Mouse (Mus musculus) erythroblast, embryonic 14.5 days (primary cell): Measurements from ENCODE around the gene Cdh23.

Source experiments
- GATA1 ChIP-seq: IDR thresholded peaks from 2 replicates; pipeline ENCODE4 v1.6.1; 2012; ENCODE audit warnings: low read length, inconsistent platforms, mixed read lengths
- TAL1 ChIP-seq: IDR thresholded peaks from 3 replicates; pipeline ENCODE4 v1.6.1; 2012; ENCODE audit warnings: low read length, inconsistent platforms, mixed read lengths

DNA sequence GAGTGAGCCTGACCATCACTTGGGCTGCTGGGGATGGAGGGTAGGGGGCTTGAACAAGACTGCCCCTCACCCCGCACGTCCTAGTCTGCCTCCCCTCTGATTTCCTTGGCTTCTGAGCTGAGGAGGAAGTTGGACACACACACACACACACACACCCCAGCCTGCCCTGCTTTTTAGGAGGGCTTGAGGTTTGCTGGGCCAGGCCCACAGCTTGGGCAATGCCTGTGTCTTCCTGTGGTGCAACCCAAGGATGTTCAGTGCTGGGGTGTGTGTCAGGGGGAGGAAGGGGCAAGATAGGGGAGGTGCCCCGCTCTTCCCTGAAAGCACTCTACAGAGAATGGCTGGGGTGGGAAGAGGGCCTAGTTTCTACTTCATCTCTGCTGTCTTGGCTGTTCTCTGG lies 352.2 kb downstream of the Cdh23 start:
- TF ChIP-seq GATA1: no peak
- no peak for TF ChIP-seq TAL1
